Mouse (Mus musculus): ENCODE data around the gene Ccdc88a.

The Ccdc88a gene

GRCm38 (mm10) chr11:29373396-29374273 lies at the start of gene Ccdc88a:
Ccdc88a (plus strand) TSS chr11:29373658.
- peak; percentile 98 to 99 for DNase-seq (ENCODE audit: low spot score in 2 of 2)

DNA sequence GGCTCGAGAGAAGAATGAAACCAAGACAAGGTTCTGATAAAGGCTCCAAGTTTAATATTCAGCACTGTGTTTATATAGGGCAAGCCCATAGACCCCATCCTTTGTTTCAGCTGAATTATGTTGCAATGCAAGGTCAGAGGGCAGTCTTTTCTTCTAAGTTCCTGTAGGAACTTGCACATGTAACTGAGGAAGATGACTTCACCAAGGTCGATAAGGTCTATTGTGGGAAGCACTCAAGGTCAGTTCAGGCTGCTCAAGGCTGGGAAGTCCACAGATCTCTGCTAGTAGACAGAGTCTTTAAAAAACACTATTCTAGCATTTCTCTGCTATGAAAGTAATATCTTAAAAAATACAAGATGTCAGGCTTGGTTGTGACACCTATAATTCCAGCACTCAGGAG lies 38.0 kb upstream of the Ccdc88a start:
- no peak for DNase-seq (ENCODE audit: low spot score in 2 of 2)

DNA sequence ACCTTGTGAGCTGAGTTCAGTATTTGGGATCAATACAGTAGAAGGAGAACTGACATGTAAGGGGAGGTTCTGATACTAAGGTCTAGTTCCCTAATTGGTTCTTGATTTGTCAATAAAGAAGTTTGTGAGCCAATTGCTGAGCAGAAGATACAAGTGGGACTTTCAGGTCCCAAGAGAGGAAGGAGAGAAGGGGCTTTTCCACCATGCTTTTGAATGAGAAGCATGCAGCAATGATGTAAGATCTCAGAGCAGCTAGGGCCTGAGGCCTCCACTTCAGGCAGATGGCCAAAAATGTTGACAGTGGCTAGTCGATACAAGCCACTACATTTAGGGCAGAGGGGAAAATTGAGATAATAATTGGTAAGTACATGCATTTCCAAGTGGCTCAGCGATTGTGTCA lies 32.2 kb upstream of the Ccdc88a start:
- DNase-seq (ENCODE audit: low spot score in 2 of 2): no peak

DNA sequence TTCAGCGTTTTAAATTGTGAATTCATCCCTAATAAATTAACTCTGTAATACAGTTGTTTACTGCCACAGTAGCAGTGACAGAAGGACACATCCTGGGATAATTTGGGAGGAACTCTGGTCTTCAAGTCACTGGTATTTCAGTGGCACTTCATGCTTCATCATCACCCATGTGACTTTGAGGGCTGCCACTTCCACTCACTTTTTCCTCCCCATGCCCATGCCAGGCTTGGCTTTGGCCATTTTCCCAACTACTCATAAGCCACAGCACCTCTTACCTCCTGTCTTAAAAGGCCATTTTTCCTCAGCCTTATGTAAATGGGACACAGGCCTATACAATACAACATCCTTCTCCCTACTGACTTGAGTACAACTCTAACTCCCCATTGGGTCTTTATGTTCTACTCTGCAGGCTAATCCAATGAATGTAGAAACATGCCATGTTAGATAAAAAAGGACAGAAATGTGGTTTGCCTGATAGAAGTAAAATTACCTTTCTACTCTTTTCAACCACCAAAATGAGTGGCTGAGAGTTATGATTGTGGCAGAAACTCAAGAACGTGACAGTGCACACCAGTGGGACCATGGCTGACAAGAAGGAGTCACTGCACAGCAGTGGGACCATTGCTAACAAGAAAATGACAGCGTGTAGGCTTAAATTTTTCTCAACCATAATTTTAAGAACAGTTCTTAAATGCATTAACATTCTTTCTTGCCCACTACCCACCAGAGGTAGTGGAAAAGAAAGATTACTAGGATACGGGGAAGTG lies 28.4 kb upstream of the Ccdc88a start:
- no peak for DNase-seq (ENCODE audit: low spot score in 2 of 2)

- no peak for DNase-seq (ENCODE audit: low spot score in 2 of 2)
Observed at GRCm38 (mm10) chr11:29345673-29346286, 27.7 kb upstream of the Ccdc88a start.

DNA sequence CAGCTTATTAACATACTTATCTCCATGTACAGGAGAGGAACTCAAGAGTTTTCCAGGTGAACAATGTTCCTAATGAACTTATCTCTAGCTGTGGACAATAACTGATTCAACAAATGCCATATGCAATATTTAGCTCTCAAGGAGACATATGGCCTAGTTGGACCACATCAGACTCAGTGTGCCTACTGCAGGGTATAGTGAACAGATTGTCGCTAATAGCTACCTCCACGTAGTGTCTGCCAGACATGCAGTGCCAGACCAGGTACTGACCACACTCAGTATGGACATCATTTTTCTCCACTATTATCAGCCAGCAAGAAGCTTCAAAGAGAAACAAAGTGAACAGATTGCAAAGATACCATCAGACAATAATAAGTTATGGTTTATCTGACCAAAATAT lies 22.6 kb upstream of the Ccdc88a start:
- no peak for DNase-seq (ENCODE audit: low spot score in 2 of 2)

DNA sequence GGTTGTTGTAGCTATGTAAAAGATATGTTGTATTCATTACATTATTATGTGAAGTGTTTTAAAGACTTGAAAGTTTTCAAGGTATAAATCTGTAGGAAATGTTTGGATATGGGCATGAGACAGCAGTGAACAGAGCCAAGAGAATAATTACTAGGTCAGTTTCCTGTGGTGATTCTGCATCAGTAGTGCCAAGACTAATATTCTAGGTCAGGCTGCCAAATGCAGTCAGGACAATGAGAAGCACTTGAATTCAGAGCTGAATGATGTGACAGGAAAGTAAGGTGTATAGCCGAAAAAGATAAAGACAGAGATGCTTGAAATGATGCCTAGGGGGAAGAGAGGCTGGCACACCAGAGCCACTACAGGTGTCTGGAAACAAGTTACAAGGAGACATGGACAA lies 21.2 kb upstream of the Ccdc88a start:
- DNase-seq (ENCODE audit: low spot score in 2 of 2): no peak

- DNase-seq (ENCODE audit: low spot score in 2 of 2): no peak
Observed at GRCm38 (mm10) chr11:29368161-29368560, 5.3 kb upstream of the Ccdc88a start.

GRCm38 (mm10) chr11:29373050-29373395 lies 435 bp upstream of the Ccdc88a start:
- DNase-seq (ENCODE audit: low spot score in 2 of 2): no peak

DNA sequence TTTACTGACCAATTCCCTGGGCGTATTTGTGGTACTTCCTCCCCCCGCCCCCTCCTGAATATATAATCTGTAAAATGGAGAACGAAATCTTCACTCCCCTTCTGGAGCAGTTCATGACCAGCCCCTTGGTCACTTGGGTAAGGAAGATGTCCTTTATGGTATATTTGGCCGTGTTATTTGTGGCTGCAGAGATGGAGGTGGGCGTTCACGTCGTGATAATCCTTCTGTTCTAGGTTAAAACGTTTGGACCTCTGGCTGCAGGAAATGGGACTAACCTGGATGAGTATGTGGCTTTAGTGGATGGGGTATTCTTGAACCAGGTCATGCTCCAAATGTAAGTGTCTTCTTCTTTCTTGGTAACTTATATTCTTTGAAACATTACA lies 807 bp downstream of the Ccdc88a start:
- no peak for DNase-seq (ENCODE audit: low spot score in 2 of 2)

DNA sequence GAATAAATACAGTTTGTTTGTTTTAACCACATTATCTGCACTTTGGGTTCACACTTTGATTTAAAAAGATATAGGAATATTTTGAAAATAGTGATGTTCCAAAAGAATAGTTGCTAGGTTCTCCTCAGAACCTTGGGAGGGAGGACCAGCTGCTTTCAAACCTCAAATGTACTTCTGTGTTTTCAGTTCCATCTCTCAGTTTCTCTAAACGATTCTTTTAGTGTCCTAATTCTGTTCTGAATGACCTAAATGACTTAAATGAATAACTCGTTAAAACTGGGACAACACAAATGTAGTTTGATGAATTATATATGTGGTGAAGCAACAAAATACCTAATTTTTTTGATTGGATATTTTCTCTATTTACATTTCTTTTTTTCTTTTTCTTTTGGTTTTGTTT lies 3.2 kb downstream of the Ccdc88a start:
- no peak for DNase-seq (ENCODE audit: low spot score in 2 of 2)

DNA sequence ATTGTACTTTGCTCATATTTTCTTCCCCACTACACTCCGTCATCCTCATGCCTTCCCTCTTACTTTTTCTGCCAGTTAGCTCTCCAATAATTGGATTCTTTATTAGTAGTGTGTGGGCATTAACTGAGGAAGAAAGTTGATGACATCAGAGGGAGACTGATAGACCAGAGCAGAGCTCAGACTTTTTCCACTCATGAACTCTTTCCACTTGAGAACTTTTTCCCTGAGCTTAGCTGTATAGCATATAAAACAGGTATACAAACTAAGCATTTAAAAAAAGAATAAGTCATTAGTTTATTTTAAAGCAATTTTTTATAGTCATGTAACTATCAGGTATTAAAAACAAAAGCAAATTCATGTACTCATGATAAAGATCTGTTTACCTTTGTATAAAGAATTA lies 5.3 kb downstream of the Ccdc88a start:
- DNase-seq (ENCODE audit: low spot score in 2 of 2): no peak

GRCm38 (mm10) chr11:29383493-29383892 lies 10.0 kb downstream of the Ccdc88a start:
- DNase-seq (ENCODE audit: low spot score in 2 of 2): no peak

- DNase-seq (ENCODE audit: low spot score in 2 of 2): no peak
Observed at GRCm38 (mm10) chr11:29384001-29384400, 10.5 kb downstream of the Ccdc88a start.

DNA sequence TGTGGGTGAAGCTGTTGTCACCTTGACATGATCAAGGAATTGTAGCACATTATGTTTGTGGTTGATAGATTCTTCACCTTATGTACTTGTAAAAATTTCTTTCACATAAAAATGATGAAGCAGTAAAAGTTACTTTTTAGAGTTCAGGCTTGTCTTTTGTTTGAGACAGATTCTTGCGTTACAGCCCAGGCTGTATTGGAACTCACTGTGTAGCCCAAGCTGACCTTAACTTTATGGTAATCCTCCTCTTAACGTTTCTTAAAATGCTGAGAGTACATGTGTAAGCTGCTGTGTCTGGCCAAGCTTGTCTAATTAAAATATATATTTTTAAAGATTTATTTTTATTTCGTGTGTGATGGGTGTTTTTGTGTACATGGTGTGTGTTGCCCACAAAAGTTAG lies 11.2 kb downstream of the Ccdc88a start:
- DNase-seq (ENCODE audit: low spot score in 2 of 2): no peak

- no peak for DNase-seq (ENCODE audit: low spot score in 2 of 2)
Observed at GRCm38 (mm10) chr11:29389913-29390312, 16.5 kb downstream of the Ccdc88a start.

- no peak for DNase-seq (ENCODE audit: low spot score in 2 of 2)
Observed at GRCm38 (mm10) chr11:29395135-29395746, 21.8 kb downstream of the Ccdc88a start.

DNA sequence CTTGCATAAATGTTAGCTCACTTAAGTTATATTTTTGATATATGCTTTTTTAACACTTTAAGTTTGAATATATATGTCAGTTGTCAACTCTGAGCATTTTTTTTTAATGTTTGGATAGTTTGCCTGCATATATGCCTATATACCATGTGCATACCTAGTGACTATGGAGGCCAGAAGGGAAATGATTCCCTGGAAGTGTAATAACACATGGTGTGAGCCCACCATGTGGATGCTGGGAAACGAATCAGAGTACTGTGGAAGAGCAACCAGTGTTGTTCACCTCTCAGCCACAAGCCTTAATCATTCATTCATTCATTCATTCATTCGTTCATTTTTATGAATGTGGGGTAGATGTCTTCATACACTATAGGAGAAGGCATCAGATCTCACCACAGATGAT lies 26.9 kb downstream of the Ccdc88a start:
- no peak for DNase-seq (ENCODE audit: low spot score in 2 of 2)

- DNase-seq (ENCODE audit: low spot score in 2 of 2): no peak
Observed at GRCm38 (mm10) chr11:29406292-29406691, 32.8 kb downstream of the Ccdc88a start.

GRCm38 (mm10) chr11:29423496-29423895 lies 50.0 kb downstream of the Ccdc88a start:
- no peak for DNase-seq (ENCODE audit: low spot score in 2 of 2)

DNA sequence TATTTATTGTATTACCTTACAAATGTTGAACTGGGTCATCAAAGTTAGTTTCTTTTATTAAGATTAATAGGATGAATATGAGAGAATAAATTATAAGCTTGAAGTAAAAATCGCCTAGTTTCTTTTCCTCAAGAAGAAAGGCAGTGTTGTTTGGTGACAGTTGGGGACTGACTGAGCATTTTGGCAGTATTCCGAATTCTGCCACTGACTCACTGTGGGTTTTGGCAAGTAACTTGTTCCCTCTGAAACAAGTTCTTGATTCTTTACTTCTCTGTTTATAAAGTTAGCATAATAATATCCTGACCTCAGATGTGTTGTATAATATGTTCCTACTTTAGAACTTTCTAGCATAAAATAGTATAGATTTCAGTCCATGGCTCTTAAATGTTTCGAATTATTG lies 55.3 kb downstream of the Ccdc88a start:
- peak; percentile 55 to 68 for DNase-seq (ENCODE audit: low spot score in 2 of 2)

- no peak for DNase-seq (ENCODE audit: low spot score in 2 of 2)
Observed at GRCm38 (mm10) chr11:29431011-29431410, 57.6 kb downstream of the Ccdc88a start.
